Mouse (Mus musculus) limb, embryonic 13.5 days (tissue): ENCODE results near the gene Vmn2r44. TPM values are rescaled to one million over a fixed set of nuclear protein-coding genes. Genes with fewer than 3 reads are reported as not detected.
"Not testable (repeated sequence)": the region's sequence is repeated elsewhere in the genome, so short reads cannot be mapped to it uniquely, and the experiment has no call there.

ENCODE experiments used
- ATAC-seq: fragments of 200-750 bp; cut with Nextera tagmentation; 2 replicates; pipeline ENCODE4 v1.8.0; 2017; ENCODE audit warnings: low read depth, moderate number of reproducible peaks, moderate TSS enrichment; ENCODE audit not compliant: low FRiP score
- H3K27ac ChIP-seq: fragments of 300-500 bp; sonication (generic); 2 replicates; pipeline ENCODE4 v1.5.1; 2015; ENCODE audit warnings: inconsistent platforms, mild to moderate bottlenecking, moderate library complexity
- H3K27me3 ChIP-seq: fragments of 300-500 bp; sonication (generic); 2 replicates; pipeline ENCODE4 v1.6.1; 2015; ENCODE audit warnings: mild to moderate bottlenecking, inconsistent platforms
- H3K36me3 ChIP-seq: fragments of 300-500 bp; sonication (generic); 2 replicates; pipeline ENCODE4 v1.6.1; 2015; ENCODE audit warnings: inconsistent platforms, mild to moderate bottlenecking, moderate library complexity
- H3K4me1 ChIP-seq: fragments of 300-500 bp; sonication (generic); 2 replicates; pipeline ENCODE4 v1.6.1; 2015; ENCODE audit warnings: inconsistent platforms
- H3K4me2 ChIP-seq: fragments of 300-500 bp; sonication (generic); replicated peaks from 2 replicates; pipeline ENCODE4 v1.6.1; 2015; ENCODE audit warnings: inconsistent platforms, mild to moderate bottlenecking, moderate library complexity
- H3K4me3 ChIP-seq: fragments of 300-500 bp; sonication (generic); 2 replicates; pipeline ENCODE4 v1.5.1; 2015; ENCODE audit warnings: moderate library complexity, mild to moderate bottlenecking, inconsistent platforms
- H3K9ac ChIP-seq: fragments of 300-500 bp; sonication (generic); 2 replicates; pipeline ENCODE4 v1.6.1; 2015; ENCODE audit warnings: mild to moderate bottlenecking, inconsistent platforms
- H3K9me3 ChIP-seq: fragments of 300-500 bp; sonication (generic); 2 replicates; pipeline ENCODE4 v1.6.1; 2016; ENCODE audit warnings: inconsistent platforms
- WGBS: fragments of 180-500 bp; shearing (Covaris S2); methylation state at CpG from one replicate; pipeline ENCODE4 v1.1.7; 2015; 5-methylcytosine and 5-hydroxymethylcytosine counted together
- polyA plus RNA-seq: library from polyadenylated mRNA; unstranded; fragments of >200 nt; fragmentation: Nextera tagmentation; extraction: Ambion mirVana; gene quantifications from 2 replicates; pipeline ENCODE4 v1.2.1, GENCODE M21; 2015

The Vmn2r44 gene
- not detected in 2 replicates for polyA plus RNA-seq

- not testable (repeated sequence) for ATAC-seq, H3K9me3 ChIP-seq, H3K36me3 ChIP-seq, H3K9ac ChIP-seq, H3K4me3 ChIP-seq, H3K27me3 ChIP-seq, H3K4me1 ChIP-seq, H3K27ac ChIP-seq, H3K4me2 ChIP-seq
Measured at GRCm38 (mm10) chr7:8383233-8383632, at the start of gene Vmn2r44. TSS of gene Vmn2r44 (minus strand) at chr7:8383333.

DNA sequence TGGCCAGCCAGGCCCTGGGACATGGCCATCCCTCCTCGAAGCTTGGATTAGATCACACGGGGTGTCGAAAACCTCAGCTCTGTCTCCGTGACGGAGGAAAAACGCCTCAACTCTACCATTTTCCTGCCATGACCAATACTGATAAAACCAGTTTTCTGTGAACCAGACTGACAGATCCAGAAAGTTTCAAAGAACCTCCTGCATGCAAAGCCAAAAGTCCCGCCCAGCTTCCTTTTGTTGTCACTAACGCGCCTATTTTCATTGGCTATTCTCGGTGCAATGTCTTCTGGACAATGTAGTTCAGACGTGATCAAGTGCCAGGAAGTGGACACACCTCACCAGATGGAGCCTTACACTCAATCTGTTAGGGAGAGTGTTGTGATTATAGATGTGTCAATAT, 25.3 kb downstream of the Vmn2r44 start:
- not testable (repeated sequence) for H3K9me3 ChIP-seq, ATAC-seq, H3K4me1 ChIP-seq, H3K27ac ChIP-seq, H3K4me2 ChIP-seq, H3K27me3 ChIP-seq, H3K4me3 ChIP-seq, H3K9ac ChIP-seq, H3K36me3 ChIP-seq
- WGBS, result 85% methylated on average over 11 of the region's 11 CpGs

Other genes with a start within 250 kb of the Vmn2r44 start
- gene Vmn2r41, start 221.7 kb downstream of the Vmn2r44 start, polyA plus RNA-seq, result not detected in 2 replicates
- not detected in 2 replicates for gene Vmn2r42, start 183.0 kb downstream of the Vmn2r44 start, polyA plus RNA-seq
- gene Vmn2r43, start 122.7 kb downstream of the Vmn2r44 start, polyA plus RNA-seq, result not detected in 2 replicates
- not detected in 2 replicates for gene Vmn2r45, start 105.7 kb upstream of the Vmn2r44 start, polyA plus RNA-seq